Mouse (Mus musculus): ENCODE measurements around the gene Mettl27. TPM values are rescaled to one million over a fixed set of nuclear protein-coding genes. Genes with fewer than 3 reads are reported as not detected.

The Mettl27 gene
- 10 to 100 TPM in 1 of 2 experiments, 1 to 10 TPM in 1; 8.7 to 10.3 TPM for total RNA-seq (2021)
- long read RNA-seq, experiment 1, partial matches to known transcripts: 3 of 8 reads
- long read RNA-seq, experiment 1, other reads (novel, unspliced or antisense): 4 of 8 reads
- long read RNA-seq, experiment 2, partial matches to known transcripts: 4 of 12 reads
- long read RNA-seq, experiment 2, other reads (novel, unspliced or antisense): 1 of 12 reads

DNA sequence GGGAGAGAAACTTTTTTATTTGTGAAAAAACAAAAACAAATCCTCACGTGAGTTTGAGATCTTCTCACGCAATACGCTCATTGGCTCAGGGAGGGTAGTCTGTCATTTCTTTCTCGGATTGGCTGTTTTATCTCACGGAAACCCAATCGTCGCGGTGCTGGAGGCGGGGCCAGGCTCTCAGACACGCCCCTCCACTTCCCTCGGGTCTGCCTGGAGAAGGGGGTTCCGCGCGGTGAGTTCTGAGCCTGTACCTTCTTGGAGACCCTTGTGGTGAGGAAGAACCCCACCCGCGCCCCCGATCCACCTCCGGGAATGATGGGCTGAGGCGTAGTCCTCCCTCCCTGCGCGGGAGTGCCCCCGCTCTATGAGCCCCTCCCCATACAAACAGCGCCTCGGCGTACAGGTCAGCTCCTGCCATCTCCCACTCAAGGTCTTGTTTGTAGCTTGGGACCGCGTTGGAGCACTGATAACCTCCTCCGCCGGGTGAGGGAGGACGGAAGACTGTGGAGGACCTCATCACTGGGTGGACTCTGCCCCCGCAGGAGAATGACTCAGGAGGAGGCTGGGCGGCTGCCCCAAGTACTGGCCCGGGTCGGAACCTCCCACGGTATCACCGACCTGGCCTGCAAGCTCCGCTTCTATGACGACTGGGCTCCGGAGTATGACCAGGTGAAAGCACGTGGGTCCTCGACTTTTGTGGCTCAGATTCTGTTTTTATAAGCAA lies at the start of gene Mettl27:
Mettl27 (plus strand) TSS at position 190 of the 724 bp plus-strand sequence.
- DNase-seq (ENCODE audit: low spot score in 2 of 2): peak; percentile 61 to 84

DNA sequence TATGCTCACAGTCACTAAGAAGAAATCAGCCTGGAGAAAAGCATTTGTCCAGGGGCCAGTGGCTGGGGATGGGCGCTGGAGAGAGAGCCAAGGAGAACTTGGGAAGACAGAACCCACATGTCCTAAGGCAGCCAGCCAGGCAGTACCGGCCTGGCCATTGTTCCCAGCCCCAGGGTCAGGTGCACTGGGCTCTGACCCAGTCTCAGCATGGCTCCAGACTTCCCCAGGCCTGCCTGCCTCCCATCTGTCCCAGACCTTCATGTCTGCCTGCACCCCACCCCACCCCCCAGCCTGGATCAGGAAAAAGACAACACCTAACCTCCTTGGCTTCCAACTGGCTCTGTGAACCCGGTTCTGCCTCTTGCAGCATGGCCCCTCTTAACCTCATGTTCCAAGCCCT lies 49.1 kb upstream of the Mettl27 start:
- DNase-seq (ENCODE audit: low spot score in 2 of 2): no peak

DNA sequence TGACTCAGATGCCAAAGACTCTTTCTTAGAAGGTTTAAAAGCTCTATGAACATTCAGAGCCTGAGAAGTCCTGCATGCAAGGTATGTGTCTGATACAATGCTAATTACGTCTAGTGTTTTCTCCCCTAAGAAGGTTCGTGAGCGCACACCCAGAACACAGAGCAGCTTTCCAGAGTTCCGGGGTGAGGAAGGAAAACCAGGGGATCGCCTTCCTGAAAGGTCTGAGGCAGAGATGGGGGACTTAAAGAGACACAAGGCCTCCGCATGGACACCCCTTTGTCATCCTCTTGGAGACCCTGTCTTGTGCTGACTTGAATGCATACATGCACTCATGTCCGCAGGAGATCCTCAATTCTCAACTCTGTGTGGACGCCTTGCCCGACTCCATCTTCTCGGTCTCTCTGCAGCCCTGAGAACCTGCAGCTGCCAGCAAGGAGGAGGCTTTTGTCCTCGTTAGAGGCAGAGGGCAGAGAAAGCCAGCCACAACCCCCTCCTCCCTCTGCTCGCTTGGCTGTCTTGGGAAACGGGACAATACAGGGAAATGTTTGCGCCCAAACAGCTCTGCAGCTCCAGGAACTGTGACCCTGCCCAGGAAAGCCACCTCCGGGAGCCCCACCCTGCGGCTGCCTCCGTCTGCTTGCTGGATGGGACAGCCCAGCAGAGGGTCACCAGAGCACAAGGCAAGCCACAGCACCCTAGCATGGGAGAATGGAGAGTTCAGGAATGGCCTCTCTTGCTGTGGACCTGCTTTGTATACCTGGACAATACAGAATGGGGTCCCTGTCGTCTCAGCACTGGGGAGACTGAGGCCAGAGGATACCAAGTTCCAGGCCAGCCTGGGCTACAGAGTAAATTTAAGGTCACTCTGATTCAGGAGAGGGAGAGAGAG lies 44.5 kb upstream of the Mettl27 start:
- DNase-seq (ENCODE audit: low spot score in 2 of 2): no peak

DNA sequence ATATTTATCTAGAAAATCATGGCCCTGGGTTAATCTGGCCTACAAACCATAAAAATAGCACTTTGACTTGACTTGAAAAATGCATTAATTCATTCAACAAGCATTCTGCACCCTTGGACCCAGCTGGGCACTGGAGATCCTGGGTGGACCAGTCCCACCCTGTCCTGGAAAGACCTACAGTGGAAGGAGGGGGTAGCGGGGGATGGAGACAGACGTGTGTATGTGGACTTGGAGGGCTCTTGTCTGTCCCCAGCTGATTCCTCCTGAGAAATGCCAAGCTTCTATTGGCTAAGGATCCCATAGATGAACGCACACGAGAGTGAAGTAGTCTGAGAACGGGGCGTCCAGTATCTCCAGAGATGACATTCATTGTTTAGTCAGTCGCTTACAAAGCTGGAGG lies 43.7 kb upstream of the Mettl27 start:
- DNase-seq (ENCODE audit: low spot score in 2 of 2): no peak

DNA sequence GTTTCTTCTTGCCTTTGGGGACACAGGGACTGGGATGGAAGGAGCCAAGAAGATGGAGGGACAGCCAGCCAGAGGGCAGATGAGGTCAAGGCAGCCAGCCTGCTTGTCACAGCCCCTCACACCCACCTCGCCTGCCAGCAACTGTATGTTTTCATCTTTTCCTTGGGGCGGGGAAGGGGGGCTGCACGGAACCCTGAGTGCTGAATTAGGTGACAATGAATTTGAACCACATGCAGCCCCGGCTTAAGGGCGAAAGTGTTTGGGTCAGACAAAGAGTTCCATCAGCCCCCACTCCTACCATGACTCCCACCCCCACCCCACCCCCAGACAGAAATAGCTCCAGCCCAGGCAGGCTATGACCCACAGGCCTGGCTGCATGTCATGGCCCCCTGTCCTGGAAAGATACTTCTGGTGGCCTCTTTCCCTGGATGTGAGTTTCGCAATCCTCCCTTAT lies 41.5 kb upstream of the Mettl27 start:
- no peak for DNase-seq (ENCODE audit: low spot score in 2 of 2)

DNA sequence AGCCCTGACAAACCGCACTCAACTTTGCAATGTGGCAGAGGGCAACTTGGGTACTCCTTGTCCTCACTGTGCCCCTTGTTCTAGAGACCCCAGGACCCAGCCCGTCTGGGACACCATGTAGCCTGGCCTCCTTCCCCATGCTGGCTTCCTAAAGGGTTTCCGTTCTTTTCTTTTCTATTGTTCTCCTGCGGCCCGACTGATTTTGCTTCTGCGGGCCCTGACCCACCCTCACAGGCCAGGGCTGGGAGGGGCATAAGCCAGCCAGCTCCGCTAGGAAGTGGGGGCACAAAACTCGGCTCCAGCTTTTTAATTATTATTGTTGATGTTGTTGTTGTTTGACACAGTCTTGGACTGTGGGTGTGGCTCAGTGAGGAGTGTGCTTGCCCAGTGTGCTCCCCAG lies 40.6 kb upstream of the Mettl27 start:
- DNase-seq (ENCODE audit: low spot score in 2 of 2): no peak

DNA sequence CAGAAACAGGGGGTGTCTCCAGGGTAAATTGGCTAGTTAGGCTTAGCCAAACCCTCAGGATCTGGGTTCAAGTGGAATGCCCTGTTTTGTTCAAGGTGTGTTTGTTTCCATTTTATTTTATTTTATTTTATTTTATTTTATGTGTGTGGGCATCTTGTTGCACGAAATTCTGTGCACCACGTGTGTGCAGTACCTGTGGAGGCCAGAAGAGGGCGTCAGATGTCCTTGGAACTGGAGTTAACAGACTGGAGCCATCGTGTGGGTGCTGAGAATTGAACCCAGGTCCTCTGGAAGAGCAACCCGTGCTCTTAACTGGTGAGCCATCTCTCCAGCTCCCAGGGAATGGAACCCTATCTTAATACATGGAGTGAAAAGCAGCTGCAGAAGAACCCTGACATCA lies 39.5 kb upstream of the Mettl27 start:
- DNase-seq (ENCODE audit: low spot score in 2 of 2): no peak

DNA sequence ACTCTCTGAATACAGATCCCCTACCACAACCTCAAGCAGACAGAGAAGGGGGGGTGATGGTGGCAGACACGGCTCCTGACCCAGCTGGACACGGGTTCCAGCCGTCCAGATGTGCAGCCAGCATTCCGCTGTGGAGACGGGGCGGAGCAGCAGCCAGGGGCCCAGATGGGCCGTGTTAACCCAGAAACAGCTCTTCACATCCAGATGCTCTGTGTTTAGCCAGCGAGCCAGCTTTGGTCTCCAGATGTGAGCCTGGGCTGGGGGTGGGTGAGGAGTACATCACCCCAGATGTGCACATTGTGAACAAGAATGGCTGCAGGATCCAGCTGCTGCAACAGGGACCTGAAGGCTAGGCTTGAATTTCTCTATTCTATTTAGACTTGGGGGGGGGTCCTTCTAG lies 36.9 kb upstream of the Mettl27 start:
- peak in 1 of 2 experiments; percentile 59 for DNase-seq (ENCODE audit: low spot score in 2 of 2)

DNA sequence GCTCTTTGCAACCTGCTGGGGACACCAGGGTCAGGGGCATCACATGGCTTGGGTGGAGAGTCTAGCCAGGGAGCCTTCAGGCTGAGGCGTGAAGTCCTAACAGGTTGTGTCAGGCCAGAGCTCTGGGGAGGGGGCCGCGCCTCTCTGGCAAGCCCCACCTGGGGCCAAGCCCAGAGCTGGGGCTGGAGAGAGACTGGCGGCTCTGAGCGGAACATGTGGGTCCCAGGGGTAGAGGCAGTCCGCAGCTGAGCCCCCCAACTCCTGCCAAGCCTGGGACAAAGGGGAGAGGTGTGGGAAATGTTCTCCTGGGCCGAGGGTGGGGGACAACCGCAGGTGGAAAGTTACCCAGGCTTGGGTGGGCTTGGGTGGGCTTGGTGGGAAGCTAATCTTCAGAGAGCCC lies 35.2 kb upstream of the Mettl27 start:
- DNase-seq (ENCODE audit: low spot score in 2 of 2): peak in 1 of 2 experiments; percentile 39

DNA sequence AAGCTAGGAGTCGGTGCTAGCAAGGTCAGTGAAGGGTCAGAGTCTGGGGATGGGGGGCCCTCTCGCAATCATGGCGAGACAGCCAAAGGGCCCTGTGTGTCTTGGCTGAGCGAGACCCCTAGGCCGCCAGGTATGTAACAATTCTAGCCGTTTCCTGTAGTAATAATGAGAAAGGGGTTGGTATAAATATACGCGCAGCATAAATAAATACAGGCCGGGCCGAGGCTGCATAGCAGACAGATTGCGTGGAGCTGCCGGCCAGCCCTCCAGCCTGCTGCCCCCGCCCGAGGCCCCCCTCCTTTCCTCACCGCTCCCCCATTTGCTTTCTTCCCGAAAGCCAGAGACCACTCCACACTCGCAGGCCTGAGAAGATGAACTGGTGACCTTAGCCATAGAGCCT lies 34.6 kb upstream of the Mettl27 start:
- DNase-seq (ENCODE audit: low spot score in 2 of 2): no peak

DNA sequence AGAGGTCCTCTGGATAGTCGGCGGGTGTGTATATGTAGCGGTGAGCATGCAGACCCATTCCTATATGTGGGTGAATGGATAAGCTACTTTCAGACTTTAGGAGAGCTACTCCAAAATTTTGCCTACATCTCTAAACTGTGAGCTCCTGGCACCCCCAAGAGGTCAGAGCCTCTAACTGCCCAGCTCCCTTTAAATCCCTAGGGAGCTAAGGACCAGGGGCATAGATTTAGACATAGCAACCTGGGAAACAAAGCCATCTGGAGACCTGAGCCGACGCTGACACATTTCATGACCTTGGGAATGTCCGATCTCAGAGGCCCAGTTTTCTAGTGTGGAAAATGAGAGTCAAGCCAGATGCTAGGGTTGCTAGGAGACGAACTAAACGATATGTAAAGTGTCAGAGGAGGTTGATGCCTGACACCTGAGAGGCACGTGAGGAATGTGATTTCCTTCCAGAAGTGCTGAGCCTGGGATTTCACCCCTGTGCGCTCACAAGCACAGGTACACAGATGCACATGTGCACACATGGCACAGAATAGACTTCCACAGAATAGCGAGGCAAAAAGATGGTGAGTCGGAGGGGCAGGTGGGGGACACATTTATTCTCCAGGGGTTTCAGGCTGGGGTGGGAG lies 31.0 kb upstream of the Mettl27 start:
- peak in 1 of 2 experiments; percentile 27 for DNase-seq (ENCODE audit: low spot score in 2 of 2)

DNA sequence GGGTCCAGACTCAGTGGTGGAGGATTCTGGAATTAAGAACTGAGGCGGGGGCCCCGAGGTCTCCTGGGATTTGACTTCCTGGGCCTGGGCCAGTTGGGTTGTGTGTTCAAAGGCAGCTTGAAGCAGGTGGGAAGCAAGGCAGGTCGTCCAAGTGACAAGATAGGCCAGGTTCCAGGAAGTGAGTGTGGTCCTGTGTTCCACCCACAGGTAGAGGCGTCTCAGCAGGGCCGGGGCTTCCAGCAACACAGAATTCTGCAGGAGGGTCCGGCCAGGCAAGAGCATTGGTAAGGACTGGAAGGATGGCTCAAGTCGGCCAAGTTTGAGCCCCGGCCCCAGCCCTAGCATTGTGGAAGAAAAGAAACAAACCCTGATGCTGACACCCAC lies 30.5 kb upstream of the Mettl27 start:
- no peak for DNase-seq (ENCODE audit: low spot score in 2 of 2)

DNA sequence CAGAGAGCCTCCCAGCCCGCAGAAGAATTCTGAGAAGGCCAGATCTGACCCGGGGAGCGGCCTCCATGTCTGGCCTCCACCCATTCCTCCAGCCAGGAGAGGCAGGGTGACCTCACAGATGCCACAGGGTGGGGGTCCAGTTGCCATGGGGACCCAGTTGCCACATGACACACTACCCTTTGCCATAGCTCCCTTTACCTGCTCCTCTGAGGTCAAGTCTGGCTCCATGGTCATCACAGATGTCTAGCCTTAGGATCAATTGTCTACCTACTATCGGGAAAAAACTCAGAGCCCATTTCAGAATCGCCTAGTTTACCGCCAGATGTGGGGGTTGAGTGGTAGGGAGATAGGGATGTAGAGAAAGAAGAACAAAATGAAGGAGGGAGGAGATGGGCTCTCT lies 25.5 kb upstream of the Mettl27 start, which contains the start of gene Tmem270:
Tmem270 (minus strand) TSS at position 101 of the 400 bp plus-strand sequence.
- DNase-seq (ENCODE audit: low spot score in 2 of 2): no peak

DNA sequence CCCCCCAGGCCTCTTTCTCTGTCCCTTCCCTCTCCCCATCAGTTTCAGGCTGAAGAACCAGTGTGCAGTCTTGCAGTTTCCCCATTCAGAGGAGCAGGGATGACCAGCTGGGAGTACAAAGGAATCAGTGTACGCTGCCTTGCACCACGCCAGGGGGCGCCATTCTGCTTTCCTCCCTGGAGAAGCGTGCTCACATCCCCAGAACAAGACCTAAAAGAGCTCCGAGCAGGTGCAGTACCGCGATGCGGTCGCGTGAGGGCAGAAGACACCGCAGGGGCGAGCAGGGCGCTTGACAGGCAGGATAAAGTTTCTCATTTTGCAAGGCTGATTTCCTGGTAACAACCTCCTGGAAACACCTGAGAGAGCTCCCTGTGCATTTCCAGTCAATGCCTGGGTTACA lies 25.0 kb upstream of the Mettl27 start:
- peak; percentile 88 to 93 for DNase-seq (ENCODE audit: low spot score in 2 of 2)

DNA sequence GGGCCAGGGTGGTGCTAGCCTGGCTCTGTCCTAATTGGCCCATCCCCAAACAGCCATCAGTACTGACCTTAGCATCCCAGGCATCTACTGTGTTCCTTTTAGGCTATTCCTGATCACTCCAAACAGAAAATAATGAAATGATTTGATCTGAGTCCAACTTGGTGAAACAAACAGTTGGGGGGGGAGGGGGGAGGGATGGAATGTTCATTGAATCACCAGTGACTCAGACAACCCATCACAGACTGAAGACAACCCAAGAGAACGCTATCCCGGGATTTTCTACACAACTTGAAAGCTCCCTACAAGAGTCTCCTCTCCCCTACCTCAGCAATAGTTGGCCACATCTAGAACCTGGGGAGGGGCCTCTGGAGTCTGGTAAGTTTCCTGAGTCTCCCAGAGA lies 20.3 kb upstream of the Mettl27 start:
- no peak for DNase-seq (ENCODE audit: low spot score in 2 of 2)

DNA sequence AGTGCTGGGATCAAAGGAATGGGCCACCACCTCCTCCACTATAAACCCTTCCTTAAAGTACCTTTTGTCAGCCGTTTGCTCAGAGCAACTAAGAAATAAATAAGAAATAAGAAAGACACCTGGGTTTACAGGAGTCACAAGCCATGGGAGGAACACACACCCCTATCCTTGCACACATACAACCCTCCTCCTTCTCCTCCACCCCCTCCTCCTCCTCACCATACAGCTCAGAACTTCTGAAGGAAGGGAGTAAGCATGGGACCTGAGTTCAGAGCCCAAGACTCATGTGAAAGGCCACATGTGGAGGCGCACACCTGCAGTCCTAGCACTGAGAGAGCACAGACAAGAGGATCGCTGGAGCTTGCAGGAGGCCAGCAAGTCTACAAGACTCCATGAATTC lies 18.8 kb upstream of the Mettl27 start:
- no peak for DNase-seq (ENCODE audit: low spot score in 2 of 2)

DNA sequence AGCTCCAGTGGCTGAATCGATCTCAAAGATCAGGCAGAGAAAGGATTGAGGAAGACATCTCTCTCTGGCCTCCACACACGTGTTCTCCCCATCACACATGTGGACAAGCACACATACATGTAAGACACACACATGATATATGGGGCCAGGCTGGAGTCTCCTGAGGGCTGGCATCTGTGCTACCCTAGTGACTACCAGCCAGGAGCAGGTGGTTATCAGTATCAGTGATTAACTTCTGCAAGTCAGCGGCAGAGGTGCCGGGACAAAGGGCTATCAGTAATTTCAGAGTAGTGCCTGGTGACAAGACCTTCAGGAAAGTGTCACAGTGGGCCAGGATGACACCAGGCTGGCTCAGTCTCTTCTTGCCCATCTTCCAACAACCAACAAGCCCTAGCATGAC lies 18.4 kb upstream of the Mettl27 start:
- no peak for DNase-seq (ENCODE audit: low spot score in 2 of 2)

DNA sequence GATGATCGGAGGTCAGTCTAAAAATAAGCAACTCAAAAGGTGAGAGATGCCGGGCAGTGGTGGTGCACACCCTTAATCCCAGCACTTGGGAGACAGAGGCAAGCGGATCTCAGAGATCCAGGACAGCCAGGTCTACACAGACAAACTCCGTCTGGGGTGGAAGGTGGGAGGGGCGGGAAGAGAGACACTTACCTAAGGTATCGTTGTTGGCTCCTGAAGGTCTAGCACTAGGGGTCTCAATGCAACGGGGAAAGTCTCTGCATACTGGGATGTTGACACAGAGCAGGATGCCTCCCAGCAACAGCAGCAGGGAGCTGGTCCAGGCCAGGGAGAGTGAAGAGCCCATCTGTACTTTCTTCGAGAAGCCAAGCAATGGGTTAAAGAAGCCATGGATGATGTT lies 17.7 kb upstream of the Mettl27 start:
- no peak for DNase-seq (ENCODE audit: low spot score in 2 of 2)

DNA sequence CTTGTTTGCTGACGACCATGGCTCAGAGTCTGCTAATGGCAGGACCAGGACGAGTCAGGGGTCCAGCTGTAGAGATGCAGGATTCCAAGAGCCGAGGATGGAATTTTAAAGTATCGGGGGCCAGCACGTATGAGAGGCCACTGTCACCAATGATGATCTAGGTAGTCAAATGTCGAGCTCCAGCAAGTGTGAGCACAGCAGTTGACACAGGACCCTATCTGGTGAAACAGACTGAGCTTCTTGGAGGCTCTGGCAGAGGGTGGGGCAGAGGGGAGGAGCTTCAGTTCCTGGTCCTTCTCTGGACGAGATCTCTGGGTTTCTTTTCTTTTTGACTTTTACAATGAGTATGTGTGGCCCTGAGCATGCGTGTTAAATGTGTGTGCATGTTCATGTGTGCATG lies 16.9 kb upstream of the Mettl27 start, which contains the start of gene Cldn13:
Cldn13 (minus strand) TSS at position 216 of the 400 bp plus-strand sequence.
- no peak for DNase-seq (ENCODE audit: low spot score in 2 of 2)

DNA sequence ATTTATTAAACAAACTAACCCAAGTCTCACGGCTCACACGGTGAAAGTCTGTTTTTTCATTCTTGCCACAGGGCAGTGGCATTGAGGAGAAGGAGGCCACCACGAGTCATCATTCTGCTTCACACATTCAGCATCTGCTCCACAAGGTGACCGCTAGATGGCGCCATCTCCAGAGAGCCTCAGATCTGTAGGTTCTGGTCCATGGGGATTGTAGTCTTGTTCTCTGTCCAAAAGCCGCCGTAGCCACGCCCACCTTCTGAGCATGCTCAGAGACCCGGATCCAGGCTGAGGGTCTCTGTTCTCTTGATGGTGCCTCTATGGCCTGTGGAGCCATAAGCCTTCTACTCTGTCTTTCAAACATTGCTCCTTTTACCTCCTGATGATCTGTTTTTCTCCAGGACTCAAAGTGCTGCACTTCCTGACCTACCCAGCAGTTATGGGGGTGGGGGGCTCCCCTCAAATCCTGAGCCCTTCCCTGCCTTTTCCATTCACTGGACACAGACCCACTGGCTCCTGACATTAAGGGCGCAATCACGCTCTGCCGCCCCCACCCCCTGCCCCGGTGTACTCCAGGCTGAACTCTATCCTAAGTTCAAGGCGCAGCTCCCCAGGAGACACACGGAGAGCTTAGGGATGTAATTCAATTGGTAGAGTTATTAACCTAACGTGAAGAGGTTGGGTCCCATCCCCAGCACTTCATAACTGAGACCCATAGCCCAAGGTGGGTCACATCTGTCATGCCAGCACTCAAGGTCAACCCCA lies 13.9 kb upstream of the Mettl27 start:
- peak in 1 of 2 experiments; percentile 58 for DNase-seq (ENCODE audit: low spot score in 2 of 2)

DNA sequence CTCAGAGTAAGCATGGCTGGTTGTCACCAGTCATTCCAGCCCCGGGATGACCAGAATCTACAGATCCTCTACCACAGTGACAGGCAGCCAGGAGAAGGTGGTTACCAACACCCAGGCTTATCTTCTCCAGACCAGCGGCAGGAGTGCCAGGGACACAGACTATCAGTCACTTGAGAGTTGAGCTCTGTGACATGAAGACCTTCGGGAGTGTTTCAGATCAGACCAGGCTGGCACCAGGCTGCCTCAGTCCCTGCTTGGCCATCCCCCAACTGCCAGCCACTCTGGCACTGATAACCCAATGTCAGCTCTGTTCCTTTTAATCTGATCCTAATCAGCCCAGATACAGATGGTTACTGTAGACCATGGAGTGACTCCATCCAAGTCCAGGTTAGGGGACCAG lies 13.1 kb upstream of the Mettl27 start:
- DNase-seq (ENCODE audit: low spot score in 2 of 2): no peak
